Mouse (Mus musculus): ENCODE measurements around the gene Pde4b. TPM values are rescaled to one million over a fixed set of nuclear protein-coding genes. Genes with fewer than 3 reads are reported as not detected.
"Not testable (repeated sequence)": the region's sequence is repeated elsewhere in the genome, so short reads cannot be mapped to it uniquely, and the experiment has no call there.

The Pde4b gene
- 14.3 and 17.3 TPM in 2 replicates for polyA plus RNA-seq (2012; rRNA removed)

GRCm38 (mm10) chr4:102087091-102087565 is at the start of gene Pde4b:
TSS of gene Pde4b (plus strand) at chr4:102087543.
- TF ChIP-seq POLR2A (IDR thresholded peaks at IDR 0.05; ENCODE audit: low read depth, low read length), result no peak
- TF ChIP-seq CTCF (IDR thresholded peaks at IDR 0.05; ENCODE audit: extremely low read depth, insufficient read depth, insufficient read length, insufficient replicate concordance), result no peak
- H3K4me1 ChIP-seq (ENCODE audit: control insufficient read depth, insufficient read depth, insufficient read length), result no peaks in the 10 kb centered on the region
- WGBS, result 21% methylated on average over 11 of the region's 11 CpGs
- no peak for DNase-seq (ENCODE audit: low read depth in 1 of 2, low spot score in 2 of 2)
- H3K27ac ChIP-seq (ENCODE audit: insufficient read depth, low read length), result no peak within 1 kb of the TSS
- H3K27me3 ChIP-seq (ENCODE audit: control insufficient read depth, insufficient read depth, low read length), result peaks cover 8% of the 10 kb centered on the region; the same call in 1 of the 2 replicates
- H3K36me3 ChIP-seq (ENCODE audit: control insufficient read depth, insufficient read depth, low read length), result no peaks in the 10 kb centered on the region
- no peak within 1 kb of the TSS for H3K4me3 ChIP-seq (ENCODE audit: extremely low read depth, insufficient read depth, insufficient read length)

GRCm38 (mm10) chr4:102040190-102040589 is 47.2 kb upstream of the Pde4b start:
- TF ChIP-seq CTCF (IDR thresholded peaks at IDR 0.05; ENCODE audit: extremely low read depth, insufficient read depth, insufficient read length, insufficient replicate concordance), result no peak
- TF ChIP-seq POLR2A (IDR thresholded peaks at IDR 0.05; ENCODE audit: low read depth, low read length), result no peak
- 84% methylated on average over 3 of the region's 3 CpGs for WGBS
- H3K4me3 ChIP-seq (ENCODE audit: extremely low read depth, insufficient read depth, insufficient read length), result no peak overlapping the region
- H3K4me1 ChIP-seq (ENCODE audit: control insufficient read depth, insufficient read depth, insufficient read length), result no peaks in the 10 kb centered on the region
- DNase-seq (ENCODE audit: low read depth in 1 of 2, low spot score in 2 of 2), result no peak
- H3K27ac ChIP-seq (ENCODE audit: insufficient read depth, low read length), result no peak overlapping the region
- H3K27me3 ChIP-seq (ENCODE audit: control insufficient read depth, insufficient read depth, low read length), result no peaks in the 10 kb centered on the region
- no peaks in the 10 kb centered on the region for H3K36me3 ChIP-seq (ENCODE audit: control insufficient read depth, insufficient read depth, low read length)

GRCm38 (mm10) chr4:102045183-102046140 is 41.9 kb upstream of the Pde4b start:
- no peak overlapping the region for H3K27ac ChIP-seq (ENCODE audit: insufficient read depth, low read length)

GRCm38 (mm10) chr4:102049368-102049767 is 38.0 kb upstream of the Pde4b start:
- not testable (repeated sequence) for H3K4me1 ChIP-seq (ENCODE audit: control insufficient read depth, insufficient read depth, insufficient read length); H3K36me3 ChIP-seq (ENCODE audit: control insufficient read depth, insufficient read depth, low read length); H3K27me3 ChIP-seq (ENCODE audit: control insufficient read depth, insufficient read depth, low read length); H3K4me3 ChIP-seq (ENCODE audit: extremely low read depth, insufficient read depth, insufficient read length); DNase-seq (ENCODE audit: low read depth in 1 of 2, low spot score in 2 of 2); H3K27ac ChIP-seq (ENCODE audit: insufficient read depth, low read length)
- WGBS, result 95% methylated on average over 14 of the region's 14 CpGs

More at GRCm38 (mm10) chr4:102045183-102046140, 41.9 kb upstream of the Pde4b start:
- TF ChIP-seq CTCF (IDR thresholded peaks at IDR 0.05; ENCODE audit: extremely low read depth, insufficient read depth, insufficient read length, insufficient replicate concordance) (no peak), POLR2A (IDR thresholded peaks at IDR 0.05; ENCODE audit: low read depth, low read length) (no peak)
- no peaks in the 10 kb centered on the region for H3K27me3 ChIP-seq (ENCODE audit: control insufficient read depth, insufficient read depth, low read length)
- WGBS, result 56% methylated on average over 6 of the region's 6 CpGs
- no peak for DNase-seq (ENCODE audit: low read depth in 1 of 2, low spot score in 2 of 2)
- no peak overlapping the region for H3K4me3 ChIP-seq (ENCODE audit: extremely low read depth, insufficient read depth, insufficient read length)
- H3K4me1 ChIP-seq (ENCODE audit: control insufficient read depth, insufficient read depth, insufficient read length), result no peaks in the 10 kb centered on the region
- no peaks in the 10 kb centered on the region for H3K36me3 ChIP-seq (ENCODE audit: control insufficient read depth, insufficient read depth, low read length)

- no peaks in the 10 kb centered on the region for H3K36me3 ChIP-seq (ENCODE audit: control insufficient read depth, insufficient read depth, low read length)
- no peaks in the 10 kb centered on the region for H3K27me3 ChIP-seq (ENCODE audit: control insufficient read depth, insufficient read depth, low read length)
- DNase-seq (ENCODE audit: low read depth in 1 of 2, low spot score in 2 of 2), result no peak
- H3K27ac ChIP-seq (ENCODE audit: insufficient read depth, low read length), result no peak overlapping the region
- TF ChIP-seq POLR2A (IDR thresholded peaks at IDR 0.05; ENCODE audit: low read depth, low read length), result no peak
- TF ChIP-seq CTCF (IDR thresholded peaks at IDR 0.05; ENCODE audit: extremely low read depth, insufficient read depth, insufficient read length, insufficient replicate concordance), result no peak
- H3K4me3 ChIP-seq (ENCODE audit: extremely low read depth, insufficient read depth, insufficient read length), result no peak overlapping the region
- no peaks in the 10 kb centered on the region for H3K4me1 ChIP-seq (ENCODE audit: control insufficient read depth, insufficient read depth, insufficient read length)
- WGBS, result 87% methylated on average over 2 of the region's 2 CpGs
Observed at GRCm38 (mm10) chr4:102061322-102061721, 26.0 kb upstream of the Pde4b start.

- Histone ChIP-seq H3K27ac (ENCODE audit: insufficient read depth, low read length) (no peak overlapping the region), H3K4me1 (ENCODE audit: control insufficient read depth, insufficient read depth, insufficient read length) (no peaks in the 10 kb centered on the region), H3K36me3 (ENCODE audit: control insufficient read depth, insufficient read depth, low read length) (no peaks in the 10 kb centered on the region), H3K27me3 (ENCODE audit: control insufficient read depth, insufficient read depth, low read length) (no peaks in the 10 kb centered on the region), H3K4me3 (ENCODE audit: extremely low read depth, insufficient read depth, insufficient read length) (no peak overlapping the region)
- no peak for TF ChIP-seq POLR2A (IDR thresholded peaks at IDR 0.05; ENCODE audit: low read depth, low read length)
- no peak for TF ChIP-seq CTCF (IDR thresholded peaks at IDR 0.05; ENCODE audit: extremely low read depth, insufficient read depth, insufficient read length, insufficient replicate concordance)
- DNase-seq (ENCODE audit: low read depth in 1 of 2, low spot score in 2 of 2), result no peak
- 86% methylated on average over 2 of the region's 2 CpGs for WGBS
Observed at GRCm38 (mm10) chr4:102069314-102069713, 18.0 kb upstream of the Pde4b start.

GRCm38 (mm10) chr4:102086336-102086735 is 1.0 kb upstream of the Pde4b start:
- Histone ChIP-seq H3K4me3 (ENCODE audit: extremely low read depth, insufficient read depth, insufficient read length) (no peak overlapping the region), H3K4me1 (ENCODE audit: control insufficient read depth, insufficient read depth, insufficient read length) (no peaks in the 10 kb centered on the region), H3K27ac (ENCODE audit: insufficient read depth, low read length) (no peak overlapping the region), H3K36me3 (ENCODE audit: control insufficient read depth, insufficient read depth, low read length) (no peaks in the 10 kb centered on the region), H3K27me3 (ENCODE audit: control insufficient read depth, insufficient read depth, low read length) (peaks cover 8% of the 10 kb centered on the region; the same call in 1 of the 2 replicates)
- DNase-seq (ENCODE audit: low read depth in 1 of 2, low spot score in 2 of 2), result no peak
- TF ChIP-seq POLR2A (IDR thresholded peaks at IDR 0.05; ENCODE audit: low read depth, low read length) (no peak), CTCF (IDR thresholded peaks at IDR 0.05; ENCODE audit: extremely low read depth, insufficient read depth, insufficient read length, insufficient replicate concordance) (no peak)
- WGBS, result 85% methylated on average over 4 of the region's 4 CpGs

Measured in spleen, adult 2 months (tissue).